Mouse (Mus musculus) left cerebral cortex, postnatal 36 days (tissue): Measurements from ENCODE around the gene Paqr5. TPM values are rescaled to one million over a fixed set of nuclear protein-coding genes. Genes with fewer than 3 reads are reported as not detected.
A peak's percentile ranks its signal among the peaks of the same experiment; 100 is the strongest.

ENCODE experiments used
- DNase-seq, 2 experiments: peaks; one replicate each; pipeline ENCODE4 v3.0.0; 2021 to 2022; ENCODE audit warnings: low spot score in 2 of 2, mixed read lengths in 1 of 2
- intact Hi-C: fragments of 180-260 bp; cut with DNase I; formaldehyde crosslinking; loops from one replicate; pipeline ENCODE4 v1.15.1; 2025
- total RNA-seq, 2 experiments: library from RNA; stranded (reverse); gene quantifications; 2 replicates each; pipeline ENCODE4 v1.2.3; 2021

Gene Paqr5
- 1 to 10 TPM; 3.4 to 4.6 TPM for total RNA-seq

GRCm38 (mm10) chr9:62026600-62026999 is at the start of gene Paqr5:
Gene Paqr5 (minus strand): TSS chr9:62026856.
- intact Hi-C loops: no loop called here
- DNase-seq: no peak

GRCm38 (mm10) chr9:62062234-62062633 is 35.6 kb upstream of the Paqr5 start:
- DNase-seq: no peak
- intact Hi-C loops: no loop called here

- intact Hi-C loops: no loop called here
- DNase-seq: no peak
These were observed 33.8 kb upstream of the Paqr5 start for GRCm38 (mm10) chr9:62060431-62060830.

GRCm38 (mm10) chr9:62059941-62060340 is 33.3 kb upstream of the Paqr5 start:
- intact Hi-C loops: no loop called here
- DNase-seq: no peak

- DNase-seq: no peak
- intact Hi-C loops: no loop called here
These were observed 31.3 kb upstream of the Paqr5 start for GRCm38 (mm10) chr9:62057881-62058506.

GRCm38 (mm10) chr9:62056206-62056605 is 29.6 kb upstream of the Paqr5 start:
- no peak for DNase-seq
- intact Hi-C loops: no loop called here

GRCm38 (mm10) chr9:62050801-62051200 is 24.1 kb upstream of the Paqr5 start:
- DNase-seq: no peak
- intact Hi-C loops: no loop called here

- intact Hi-C loops: no loop called here
- DNase-seq: no peak
These were observed 22.5 kb upstream of the Paqr5 start for GRCm38 (mm10) chr9:62049166-62049565.

GRCm38 (mm10) chr9:62042167-62042566 is 15.5 kb upstream of the Paqr5 start:
- intact Hi-C loops: loop anchor here (5.0 kb wide), 1 partner anchor 75 kb away; no protein-coding TSS in a partner anchor
- no peak for DNase-seq

- peak; percentile 84 to 86 for DNase-seq
- intact Hi-C loops: loop anchor here (2.0 to 5.0 kb wide), 3 partner anchors 73 to 205 kb away; partner anchors contain the start of gene Glce
These were observed 13.5 kb upstream of the Paqr5 start for GRCm38 (mm10) chr9:62040008-62040608.

GRCm38 (mm10) chr9:62035806-62036205 is 9.2 kb upstream of the Paqr5 start:
- intact Hi-C loops: no loop called here
- DNase-seq: no peak

GRCm38 (mm10) chr9:62032206-62032605 is 5.5 kb upstream of the Paqr5 start:
- intact Hi-C loops: loop anchor here (5.0 kb wide), 1 partner anchor 85 kb away; the partner anchor contains the start of gene Kif23
- DNase-seq: no peak

GRCm38 (mm10) chr9:62028072-62028471 is 1.4 kb upstream of the Paqr5 start:
- DNase-seq: no peak
- intact Hi-C loops: no loop called here

- no peak for DNase-seq
- intact Hi-C loops: no loop called here
These were observed 1.6 kb downstream of the Paqr5 start for GRCm38 (mm10) chr9:62025056-62025455.

GRCm38 (mm10) chr9:62023879-62024278 is 2.8 kb downstream of the Paqr5 start:
- intact Hi-C loops: no loop called here
- no peak for DNase-seq

GRCm38 (mm10) chr9:62022961-62023680 is 3.5 kb downstream of the Paqr5 start:
- DNase-seq: no peak

GRCm38 (mm10) chr9:62021583-62022120 is 5.0 kb downstream of the Paqr5 start:
- no peak for DNase-seq
- intact Hi-C loops: no loop called here

More at GRCm38 (mm10) chr9:62022961-62023680, 3.5 kb downstream of the Paqr5 start:
- intact Hi-C loops: no loop called here

- intact Hi-C loops: no loop called here
- DNase-seq: no peak
These were observed 6.4 kb downstream of the Paqr5 start for GRCm38 (mm10) chr9:62020259-62020658.

GRCm38 (mm10) chr9:62018229-62019093 is 8.2 kb downstream of the Paqr5 start:
- no peak for DNase-seq
- intact Hi-C loops: no loop called here
